Mouse (Mus musculus) spleen, postnatal 10 days (tissue): Measurements from ENCODE around the gene Dnah7a.
"Not testable (repeated sequence)": the region's sequence is repeated elsewhere in the genome, so short reads cannot be mapped to it uniquely, and the experiment has no call there.

Source experiments
- DNase-seq, 2 experiments: peaks; one replicate each; pipeline ENCODE4 v3.0.0; 2021 to 2022; ENCODE audit warnings: low spot score in 2 of 2

Dnah7a gene

GRCm38 (mm10) chr1:53706431-53707361 lies at the start of gene Dnah7a:
Dnah7a (minus strand) TSS chr1:53706784.
- peak in 1 of 2 experiments; percentile 36 for DNase-seq

- not testable (repeated sequence) for DNase-seq
These were observed 46.9 kb upstream of the Dnah7a start for GRCm38 (mm10) chr1:53753501-53753900.

- DNase-seq: no peak
These were observed 44.6 kb upstream of the Dnah7a start for GRCm38 (mm10) chr1:53751144-53751543.

- DNase-seq: not testable (repeated sequence)
These were observed 44.1 kb upstream of the Dnah7a start for GRCm38 (mm10) chr1:53750697-53751096.

- not testable (repeated sequence) for DNase-seq
These were observed 43.3 kb upstream of the Dnah7a start for GRCm38 (mm10) chr1:53749881-53750385.

GRCm38 (mm10) chr1:53748571-53748970 lies 42.0 kb upstream of the Dnah7a start:
- no peak for DNase-seq

- DNase-seq: no peak
These were observed 39.4 kb upstream of the Dnah7a start for GRCm38 (mm10) chr1:53746001-53746400.

GRCm38 (mm10) chr1:53741742-53742458 lies 35.3 kb upstream of the Dnah7a start:
- no peak for DNase-seq

GRCm38 (mm10) chr1:53740777-53741336 lies 34.3 kb upstream of the Dnah7a start:
- no peak for DNase-seq

GRCm38 (mm10) chr1:53740077-53740776 lies 33.6 kb upstream of the Dnah7a start:
- not testable (repeated sequence) for DNase-seq

GRCm38 (mm10) chr1:53736583-53736982 lies 30.0 kb upstream of the Dnah7a start:
- no peak for DNase-seq

GRCm38 (mm10) chr1:53728489-53729225 lies 22.1 kb upstream of the Dnah7a start:
- no peak for DNase-seq

- no peak for DNase-seq
These were observed 20.3 kb upstream of the Dnah7a start for GRCm38 (mm10) chr1:53726883-53727282.

- DNase-seq: no peak
These were observed 14.8 kb upstream of the Dnah7a start for GRCm38 (mm10) chr1:53721353-53721752.

GRCm38 (mm10) chr1:53720601-53721351 lies 14.2 kb upstream of the Dnah7a start:
- no peak for DNase-seq

GRCm38 (mm10) chr1:53715966-53716515 lies 9.5 kb upstream of the Dnah7a start:
- DNase-seq: no peak

GRCm38 (mm10) chr1:53715446-53715845 lies 8.9 kb upstream of the Dnah7a start:
- no peak for DNase-seq

- DNase-seq: not testable (repeated sequence)
These were observed 6.8 kb upstream of the Dnah7a start for GRCm38 (mm10) chr1:53713383-53713782.

- DNase-seq: no peak
These were observed 4.5 kb upstream of the Dnah7a start for GRCm38 (mm10) chr1:53711069-53711468.

GRCm38 (mm10) chr1:53709602-53710001 lies 3.0 kb upstream of the Dnah7a start:
- not testable (repeated sequence) for DNase-seq
